Mouse (Mus musculus) bone marrow, adult 2 months (tissue): ENCODE results near the gene Prdm13.

Experiments
- CTCF ChIP-seq: fragments of 200-500 bp; IDR thresholded peaks from 2 replicates; pipeline ENCODE4 v1.5.1; 2011; ENCODE audit warnings: low read length, control low read depth; ENCODE audit not compliant: control insufficient read depth, insufficient read depth
- POLR2A ChIP-seq: fragments of 200-500 bp; IDR thresholded peaks from 2 replicates; pipeline ENCODE4 v1.6.1; 2011; ENCODE audit warnings: low read depth, mild to moderate bottlenecking, control low read depth, low read length, borderline replicate concordance; ENCODE audit not compliant: control insufficient read depth

- no peak for TF ChIP-seq CTCF
- TF ChIP-seq POLR2A = no peak
These were observed 3.2 kb downstream of the Prdm13 start for GRCm38 (mm10) chr4:21682421-21683150.
